Mouse (Mus musculus) ES-CJ7 (cell line): ENCODE data around the gene Gys2.
"Not testable (repeated sequence)": the region's sequence is repeated elsewhere in the genome, so short reads cannot be mapped to it uniquely, and the experiment has no call there.

Experiments
- DNase-seq: peaks from one replicate; pipeline ENCODE4 v3.0.0; 2011; ENCODE audit warnings: low read depth, low spot score

Gys2 gene

DNA sequence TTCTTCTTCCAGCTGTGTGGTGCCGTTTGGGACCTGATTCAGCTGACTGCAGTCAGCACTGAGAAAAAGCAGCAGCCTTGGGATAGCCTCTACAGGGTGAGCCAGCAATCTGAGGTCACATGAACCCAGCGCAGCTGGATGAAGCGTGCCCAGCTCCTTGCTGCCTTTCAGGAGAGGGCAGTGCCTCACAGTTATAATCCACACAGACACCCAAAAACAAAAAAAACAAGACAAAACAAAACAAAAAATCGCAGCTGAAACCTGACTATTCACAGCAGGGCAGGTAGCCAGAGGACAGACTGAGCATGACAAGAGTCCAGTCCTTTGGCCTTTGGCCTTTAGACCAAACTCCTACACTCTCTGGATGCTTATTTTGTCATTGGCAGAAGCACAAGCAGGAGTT lies at the start of gene Gys2:
TSS of gene Gys2 (minus strand) at position 309 of the 403 bp plus-strand sequence.
- DNase-seq = no peak

DNA sequence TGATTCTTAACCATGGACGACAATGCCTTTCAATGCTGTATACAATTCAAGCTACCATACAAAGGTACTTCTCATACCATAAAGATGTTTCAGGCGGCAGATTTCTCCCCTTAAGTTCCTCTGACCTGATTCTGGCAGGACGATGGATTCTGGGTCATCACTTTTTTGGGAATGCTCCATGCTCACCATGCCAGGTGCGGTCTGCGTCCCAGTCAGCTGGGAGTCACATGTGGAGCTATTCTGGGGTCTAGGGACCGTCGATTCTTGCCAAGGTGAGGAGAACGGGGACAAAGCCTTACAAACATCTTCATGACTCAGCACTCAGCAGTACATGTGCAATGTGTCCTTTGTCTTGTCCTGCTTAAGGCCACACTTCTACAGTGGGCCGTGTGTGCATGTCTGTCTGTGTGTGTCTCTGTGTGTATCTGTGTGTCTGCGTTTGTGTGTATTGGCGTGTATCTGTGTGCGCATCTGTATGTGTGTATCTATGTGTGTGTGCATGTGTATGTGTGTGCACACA lies 48.7 kb upstream of the Gys2 start:
- no peak for DNase-seq

DNA sequence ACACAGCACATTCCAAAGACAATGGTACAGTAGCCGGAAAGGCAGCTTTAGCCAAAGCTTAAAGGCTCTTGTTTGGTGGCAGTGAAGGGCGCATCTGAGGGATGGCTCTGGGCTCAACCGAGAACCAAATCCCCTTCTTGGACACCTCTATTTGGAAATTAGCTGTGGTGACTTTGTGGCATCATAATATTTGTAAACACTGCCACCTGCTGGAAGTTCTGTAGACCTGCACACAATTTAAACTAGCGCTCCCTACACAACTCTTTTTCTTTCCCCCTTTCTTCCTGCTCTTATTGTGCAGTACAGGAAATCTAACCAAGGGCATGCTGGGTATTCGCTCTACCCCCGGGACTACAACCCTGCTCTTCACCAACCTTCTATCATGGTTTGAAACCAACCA lies 46.2 kb upstream of the Gys2 start:
- peak; percentile 65 for DNase-seq

DNA sequence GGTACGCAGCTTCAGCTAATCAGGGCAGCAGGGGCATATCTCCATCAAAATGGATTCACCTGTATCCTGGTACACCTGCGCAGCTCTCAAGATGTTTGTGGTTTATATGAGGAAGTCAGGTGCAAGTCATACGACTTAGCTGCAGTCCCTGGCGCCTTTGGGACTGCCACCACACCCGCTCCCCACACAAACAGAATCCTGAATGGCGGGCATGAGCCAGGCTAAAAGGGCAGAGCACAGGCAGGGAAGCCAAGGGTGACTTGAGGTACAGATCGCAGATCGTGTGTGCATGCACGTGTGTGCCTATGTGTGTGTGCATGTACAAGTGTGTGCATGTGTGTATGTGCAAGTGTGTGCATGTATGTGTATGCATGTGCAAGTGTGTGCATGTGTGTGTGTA lies 42.5 kb upstream of the Gys2 start:
- DNase-seq = not testable (repeated sequence)

DNA sequence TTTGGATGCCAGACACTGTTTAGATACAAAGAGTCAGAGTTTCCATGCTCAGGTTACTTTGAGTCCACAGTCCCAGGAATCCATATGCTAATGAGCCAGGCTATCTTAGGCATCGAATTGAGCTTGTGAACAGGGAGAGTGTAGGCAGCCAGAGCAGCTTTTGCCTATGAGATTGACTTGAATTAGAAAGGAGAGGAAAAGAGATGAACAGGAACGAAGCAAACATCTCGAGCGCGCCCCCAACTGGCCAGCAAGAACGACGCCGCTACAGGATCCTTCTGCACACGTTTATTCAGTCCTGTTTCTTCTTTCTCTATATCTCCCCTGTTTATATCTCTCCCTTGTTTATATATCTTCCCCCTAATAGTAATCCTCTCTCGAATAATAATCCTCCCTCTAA lies 42.0 kb upstream of the Gys2 start:
- DNase-seq = peak; percentile 82

DNA sequence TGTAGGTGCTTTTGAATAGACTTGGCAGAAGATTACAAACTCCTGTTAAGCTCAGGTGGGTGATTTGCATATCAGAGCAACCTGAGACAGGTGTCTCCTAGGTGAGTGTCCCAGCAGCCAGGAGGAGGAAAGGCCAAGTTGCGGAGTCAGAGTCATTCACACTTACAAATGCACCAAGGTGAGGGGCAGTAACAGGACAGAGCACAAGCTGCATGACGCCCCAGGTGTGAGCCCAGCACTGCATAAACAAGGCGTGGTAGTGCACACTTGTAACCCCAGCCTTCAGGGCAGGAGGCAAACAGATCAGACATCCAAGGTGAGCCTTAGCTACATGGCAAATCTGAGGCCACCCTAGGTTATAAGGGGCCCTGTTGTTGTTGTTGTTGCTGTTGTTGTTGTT lies 40.0 kb upstream of the Gys2 start:
- peak; percentile 44 for DNase-seq

DNA sequence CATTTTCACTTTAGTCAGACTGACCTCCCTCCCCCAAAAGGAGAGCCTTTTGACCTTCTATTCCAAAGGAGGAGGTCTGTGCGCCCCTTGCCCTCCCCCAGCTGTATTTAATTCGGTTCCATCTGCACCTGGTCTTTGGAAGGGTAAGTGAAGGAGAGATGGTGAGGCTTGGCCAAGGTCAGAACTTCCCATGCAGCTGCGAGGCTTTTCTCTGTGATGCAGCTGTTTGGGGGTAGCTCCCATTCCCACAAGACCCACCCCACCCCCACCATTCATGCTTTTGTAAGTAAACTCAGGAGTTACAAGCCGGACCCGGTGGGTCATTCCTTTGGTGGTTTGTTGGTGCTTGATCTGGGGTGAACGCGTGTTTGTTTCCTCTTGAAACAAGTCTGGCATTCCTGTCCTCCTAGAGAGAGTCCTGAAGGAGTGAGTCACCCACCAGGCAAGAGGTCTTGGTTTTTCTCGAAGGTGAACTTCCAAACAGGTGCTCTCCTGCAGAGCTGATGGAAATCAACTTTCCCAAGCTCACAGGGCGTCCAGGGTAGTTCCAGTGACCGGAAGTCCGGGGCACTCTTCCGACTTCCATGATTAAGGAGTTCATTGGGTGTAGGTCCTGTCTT lies 38.7 kb upstream of the Gys2 start:
- DNase-seq = peak; percentile 94

DNA sequence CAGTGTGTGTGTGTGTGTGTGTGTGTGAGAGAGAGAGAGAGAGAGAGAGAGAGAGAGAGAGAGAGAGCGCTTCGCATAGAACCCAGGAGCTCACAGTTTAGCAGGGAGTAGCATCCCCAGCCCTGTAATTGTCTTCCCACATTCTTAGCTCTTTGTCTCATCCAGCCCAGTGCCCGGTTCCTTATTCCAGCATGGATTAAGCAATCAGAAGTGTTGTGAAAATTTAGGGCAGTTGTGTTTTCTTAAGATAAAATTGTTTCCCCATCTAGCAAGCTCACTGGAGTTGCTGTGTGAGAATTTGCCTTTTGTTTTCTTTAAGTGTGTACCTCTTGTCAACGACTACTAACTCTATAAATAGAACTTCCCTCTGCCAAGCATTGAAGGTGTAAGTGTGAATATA lies 35.8 kb upstream of the Gys2 start:
- no peak for DNase-seq

DNA sequence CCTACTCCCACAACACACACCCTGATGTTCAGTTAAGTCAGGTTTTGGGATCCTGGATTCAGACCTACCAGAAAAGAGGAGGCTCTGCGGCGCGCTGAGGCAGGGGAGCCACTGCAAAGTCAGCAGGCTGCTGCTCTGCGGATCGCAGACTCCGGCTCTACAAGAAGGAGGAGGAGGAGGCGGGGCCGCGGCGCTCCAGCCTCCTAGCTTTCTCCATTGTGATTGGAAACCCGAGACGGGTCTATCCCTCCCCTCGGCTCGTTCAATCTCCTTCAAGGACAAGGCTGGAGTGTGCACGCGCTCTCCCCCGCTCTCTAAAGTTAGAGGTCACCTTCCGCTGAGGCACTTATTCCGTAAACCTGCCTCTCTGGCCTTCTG lies 34.9 kb upstream of the Gys2 start, which contains the start of gene Ldhb:
TSS of gene Ldhb (minus strand) at position 173 of the 378 bp plus-strand sequence.
- peak; percentile 97 for DNase-seq

DNA sequence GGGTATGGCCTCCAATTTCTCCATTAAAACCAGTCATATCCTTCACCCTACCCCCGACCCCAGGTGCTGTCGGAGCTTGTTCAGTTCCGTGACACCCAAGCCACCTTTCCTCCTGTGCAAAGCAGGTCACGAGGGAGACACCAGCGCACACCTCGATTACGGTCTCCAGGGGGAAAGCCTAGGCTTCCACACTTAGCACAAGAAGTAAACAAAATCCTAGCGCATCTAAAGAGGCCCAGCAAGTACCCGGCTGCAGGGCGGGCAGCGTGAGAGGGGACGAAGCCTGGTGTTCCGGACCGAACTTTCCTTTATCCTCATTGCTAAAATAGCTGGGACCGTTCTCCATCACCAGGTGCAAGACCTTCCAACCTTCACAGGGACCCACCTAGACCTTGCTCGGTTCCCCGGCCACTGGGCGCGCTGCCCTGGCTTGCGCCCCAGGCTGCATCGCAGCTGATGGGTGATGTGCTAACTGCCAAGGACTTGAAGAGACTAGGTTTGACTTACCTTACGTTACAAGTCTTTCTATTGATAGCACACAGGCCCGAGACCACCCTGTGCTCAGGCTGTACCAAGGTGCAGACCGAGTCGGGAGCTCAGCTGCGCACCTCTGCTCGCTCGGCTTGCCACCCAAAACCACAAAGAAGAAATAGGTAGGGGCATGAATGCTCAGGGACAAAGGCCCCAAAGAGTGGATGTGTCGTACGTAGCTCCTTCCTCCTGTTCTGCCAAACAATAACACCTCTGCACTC lies 34.3 kb upstream of the Gys2 start:
- DNase-seq = peak; percentile 27

DNA sequence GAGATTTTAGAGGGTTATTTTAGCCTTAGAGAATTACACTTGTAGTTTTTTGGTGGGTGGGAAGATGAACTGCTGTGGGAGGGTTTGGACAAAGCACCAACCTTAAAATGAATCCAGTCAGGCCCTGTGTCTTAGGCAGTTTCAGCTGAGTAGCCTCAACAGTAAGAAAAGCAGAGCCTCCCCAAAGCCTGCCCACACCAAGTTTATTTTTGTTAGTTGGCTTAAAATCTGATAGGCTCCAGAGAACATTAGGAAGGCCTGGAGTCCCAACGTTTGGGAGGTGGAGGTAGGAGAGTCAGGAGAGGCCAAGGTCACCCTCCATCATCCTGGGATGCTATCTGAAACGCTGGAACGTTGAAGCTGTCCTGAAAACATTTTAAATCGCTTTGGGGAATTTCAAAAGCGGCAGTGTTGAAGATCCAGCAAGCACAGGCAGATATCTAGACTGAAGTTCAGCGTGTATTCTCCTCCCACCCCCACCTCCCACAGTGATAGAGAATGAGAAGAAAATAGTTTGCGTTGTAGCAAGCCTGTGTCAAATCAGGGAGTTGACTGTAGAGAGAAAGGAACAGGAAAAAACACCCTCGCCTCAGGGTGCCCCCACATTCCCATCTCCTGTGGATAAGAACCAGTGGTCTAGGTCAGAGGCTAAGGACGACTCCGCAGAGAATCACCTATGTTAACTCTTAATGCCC lies 33.6 kb upstream of the Gys2 start:
- DNase-seq = peak; percentile 22

DNA sequence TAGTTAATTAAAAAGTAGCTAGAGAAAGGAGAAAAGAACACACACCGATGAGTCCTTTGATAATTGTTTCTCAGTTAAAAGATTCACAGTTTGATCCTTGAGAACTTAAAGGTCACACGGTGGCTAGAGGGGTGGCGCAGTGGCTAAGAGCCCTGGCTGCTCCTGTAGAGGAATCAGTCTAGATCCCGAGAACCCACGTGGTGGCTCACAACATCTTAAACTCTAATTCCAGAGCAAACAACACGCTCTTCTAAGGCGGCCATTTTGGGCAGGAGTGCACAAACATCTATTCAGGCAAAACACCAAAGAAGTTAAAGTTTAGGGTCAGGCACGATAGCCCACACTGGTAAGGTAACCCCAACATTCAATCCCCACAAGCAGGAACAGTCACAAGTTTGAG lies 30.7 kb upstream of the Gys2 start:
- DNase-seq = peak; percentile 56

DNA sequence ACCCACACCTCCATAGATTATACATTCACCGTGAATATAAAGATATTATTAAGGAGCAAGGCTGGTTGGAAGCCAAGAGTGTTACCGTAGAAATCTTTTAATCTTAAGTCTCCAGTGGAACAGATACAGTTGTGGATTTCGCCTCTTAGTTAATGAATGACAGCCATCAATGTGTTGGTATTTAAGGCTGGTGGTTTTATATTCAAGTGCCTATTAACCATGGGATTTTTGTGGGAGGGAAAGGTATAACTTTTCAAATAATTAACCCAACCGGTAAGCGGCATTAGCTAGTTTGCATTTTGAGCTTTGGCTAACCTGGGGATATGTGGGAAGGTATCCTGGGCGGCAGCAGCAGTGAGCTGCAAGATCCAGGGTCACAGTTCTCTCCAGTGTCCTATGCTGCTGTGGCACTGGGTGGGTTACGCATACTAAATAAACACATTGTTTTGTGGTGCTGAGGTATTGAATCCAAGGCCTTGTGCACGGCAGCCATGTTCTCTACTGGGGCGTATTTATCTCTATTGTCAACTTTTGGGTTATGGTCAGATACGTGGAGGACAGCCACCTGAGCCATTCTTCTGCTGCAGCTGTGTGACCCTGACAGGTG lies 29.7 kb upstream of the Gys2 start:
- DNase-seq = no peak

DNA sequence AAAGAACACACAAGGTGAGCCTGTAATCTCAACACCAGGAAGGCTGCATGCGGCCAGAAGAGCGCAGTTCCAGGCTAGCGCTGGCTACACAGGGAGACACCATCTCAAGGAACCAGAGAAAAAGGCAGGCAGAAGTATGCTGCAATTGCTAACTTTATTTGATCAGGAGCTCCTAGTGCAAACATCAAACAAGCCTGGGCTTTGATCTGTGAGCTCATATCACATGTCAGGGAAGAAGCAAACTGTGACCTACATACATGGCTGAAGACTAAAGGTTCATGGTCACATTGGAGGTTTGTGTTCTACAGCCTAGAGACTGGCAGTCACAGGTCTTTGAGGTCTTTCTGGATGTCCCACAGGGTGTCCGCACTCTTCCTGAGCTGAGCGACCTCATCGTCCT lies 17.2 kb upstream of the Gys2 start:
- DNase-seq = not testable (repeated sequence)

DNA sequence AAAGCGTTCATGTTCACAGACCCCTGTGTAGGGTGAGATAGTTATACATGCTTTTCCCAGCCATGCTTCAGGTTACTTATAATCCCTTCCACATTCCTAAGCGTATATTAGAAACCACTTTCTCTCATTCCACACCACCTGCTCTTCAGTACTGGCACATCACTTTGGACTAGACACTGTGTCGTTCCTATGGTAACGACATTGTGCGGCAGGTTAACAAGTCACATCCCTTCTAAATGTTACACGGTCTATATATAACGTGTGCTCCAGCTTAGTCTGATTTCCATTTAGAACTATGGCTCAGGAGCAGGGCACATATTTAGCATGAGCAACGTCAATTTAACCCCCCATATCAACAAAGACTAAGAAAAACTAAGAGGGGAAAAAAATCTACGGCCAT lies 14.7 kb upstream of the Gys2 start:
- DNase-seq = no peak

DNA sequence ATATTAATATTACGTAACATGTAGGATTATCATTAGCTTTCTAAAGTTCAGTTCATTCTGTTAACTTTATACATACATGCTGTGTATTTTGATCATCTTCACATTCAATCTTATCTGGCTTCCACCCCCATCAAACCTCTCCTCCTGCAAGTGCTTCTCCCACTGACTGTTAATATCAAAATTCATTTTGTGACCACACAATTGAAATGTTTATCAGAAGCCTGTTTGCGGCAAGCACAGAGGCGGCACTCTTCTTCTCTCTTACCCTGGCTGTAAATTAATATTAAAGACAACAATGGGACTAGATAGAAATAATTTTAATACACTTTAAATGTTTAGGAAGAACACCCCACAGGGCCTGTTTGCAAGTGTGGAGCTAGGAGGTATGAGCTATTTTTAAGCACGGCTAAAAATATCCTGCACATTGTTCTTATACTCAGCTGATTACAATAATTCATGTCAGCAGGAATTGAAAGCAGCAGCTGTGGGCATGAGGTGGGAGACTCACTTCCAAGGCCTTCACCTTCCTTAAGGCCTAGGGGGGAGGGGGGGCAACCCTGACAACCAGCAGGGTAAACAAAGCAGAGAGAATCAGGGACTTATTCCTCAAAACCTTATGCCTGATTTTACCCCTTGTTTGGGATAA lies 12.7 kb upstream of the Gys2 start:
- DNase-seq = peak; percentile 28

DNA sequence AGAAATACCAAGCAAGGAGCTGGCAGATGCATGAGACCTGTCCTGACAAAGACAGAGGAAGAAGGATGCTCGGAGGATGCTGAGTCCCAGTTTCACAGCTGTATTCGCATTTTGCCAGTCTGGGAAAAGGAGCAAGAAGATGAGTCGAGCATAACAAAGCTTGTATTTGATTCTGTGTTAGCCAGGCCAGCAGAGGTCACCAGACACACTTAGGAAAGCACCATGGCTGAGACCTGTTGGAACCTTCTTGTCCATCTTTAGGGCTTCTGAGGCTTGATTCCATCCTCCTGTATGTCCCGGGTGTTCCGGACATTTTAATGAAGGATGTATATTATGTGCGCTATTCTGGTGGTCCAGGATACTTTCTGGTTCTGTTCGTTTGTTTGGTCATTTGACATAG lies 4.3 kb upstream of the Gys2 start:
- peak; percentile 25 for DNase-seq

DNA sequence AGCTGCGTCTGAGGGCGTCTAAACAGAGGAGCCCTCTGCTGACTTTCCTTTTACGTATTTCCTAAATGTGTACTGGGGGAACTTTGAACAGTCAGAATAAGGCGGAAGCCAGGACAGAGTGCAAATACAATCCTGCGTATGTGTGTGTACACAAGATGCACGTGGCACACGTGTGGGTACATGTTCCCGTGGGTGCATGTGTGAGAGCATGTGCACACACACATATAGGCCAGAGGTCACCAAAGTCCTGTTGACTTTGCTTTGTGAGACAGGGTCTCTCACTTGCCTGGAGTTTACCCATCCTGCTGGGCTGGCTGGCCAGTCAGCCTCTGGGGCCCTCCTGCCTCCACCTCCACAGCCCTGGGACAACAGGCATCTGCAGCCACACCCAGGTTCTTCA lies 1.8 kb downstream of the Gys2 start:
- no peak for DNase-seq

DNA sequence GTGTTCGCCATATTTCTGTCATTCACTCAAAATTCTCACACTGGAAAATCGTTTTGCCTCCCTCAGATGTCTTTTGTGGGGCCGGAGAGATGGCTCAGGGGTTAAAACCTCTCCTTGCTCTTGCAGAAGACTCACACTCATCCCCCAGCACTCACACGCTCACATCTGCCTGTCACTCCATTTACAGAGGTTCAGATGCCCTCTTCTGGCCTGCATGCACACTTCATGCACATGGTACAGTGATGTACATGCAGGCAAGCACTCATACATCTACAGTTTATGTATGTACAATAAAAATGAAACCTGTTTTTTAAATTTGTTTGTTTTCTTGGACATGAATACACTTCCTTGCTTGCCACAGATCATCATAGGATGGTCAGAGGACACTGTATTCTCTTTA lies 3.3 kb downstream of the Gys2 start:
- peak; percentile 30 for DNase-seq

DNA sequence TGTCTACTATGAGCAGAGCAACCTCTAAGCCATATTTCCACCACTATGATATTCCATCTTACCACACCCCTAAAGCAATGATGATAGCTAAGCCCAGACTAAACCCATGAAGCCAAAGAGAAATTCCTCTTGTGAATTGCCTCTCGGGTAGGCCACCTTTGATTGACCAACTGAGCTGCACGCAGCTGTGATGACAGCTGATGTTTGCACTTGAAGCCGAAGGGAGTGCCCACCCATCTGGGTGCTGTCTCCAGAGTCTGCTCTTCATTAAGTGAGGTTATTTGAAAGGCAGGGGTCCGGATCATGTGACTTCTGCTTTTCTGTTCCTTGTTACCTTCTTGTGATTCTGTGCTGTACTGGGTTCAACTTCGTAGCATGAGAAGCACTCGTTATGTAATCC lies 10.7 kb downstream of the Gys2 start:
- no peak for DNase-seq

DNA sequence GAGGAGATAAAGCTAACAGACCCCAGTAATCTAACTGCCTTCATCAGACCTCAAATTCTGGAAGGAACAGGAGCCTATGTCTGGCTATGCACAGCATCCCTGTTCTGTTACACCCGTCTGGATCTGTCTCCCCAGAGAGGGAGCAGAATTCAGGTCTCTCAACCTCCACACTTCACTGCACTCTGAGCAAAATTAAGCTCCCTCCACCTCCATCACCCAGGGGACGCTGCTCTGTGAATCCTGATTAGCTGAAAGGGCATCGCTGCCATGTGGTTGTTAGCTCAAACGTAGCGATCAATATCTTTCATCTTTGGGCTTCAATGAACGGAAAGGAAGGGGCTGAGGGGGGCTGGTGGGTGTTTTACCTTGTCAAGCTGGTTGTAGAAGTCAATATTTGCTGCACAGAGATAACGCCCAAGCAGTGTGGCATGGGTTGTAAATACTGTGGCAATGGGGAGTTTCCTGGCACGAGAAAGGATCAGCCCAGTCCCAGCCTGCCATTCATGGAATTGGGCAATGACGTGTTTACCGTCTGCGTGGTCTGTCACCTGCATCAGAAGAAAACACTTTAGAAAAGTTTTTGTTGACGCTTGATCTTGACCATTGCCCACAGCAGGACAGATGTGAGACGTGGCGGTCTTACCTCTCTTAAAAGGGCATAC lies 13.8 kb downstream of the Gys2 start:
- no peak for DNase-seq
